ENCODE assay signal across 8 mouse cellular contexts in genomic region chr5:117119777-117120488, GRCm38 (mm10). TPM values are rescaled to one million over a fixed set of nuclear protein-coding genes. Genes with fewer than 3 reads are reported as not detected.
DNase-seq lines count a peak whose midpoint lies in the region; ATAC-seq lines count a peak whose summit lies in the region.

TSS of gene Taok3 (plus strand) at chr5:117120129.

- DNase-seq in MEL-GATA-1-ER (ENCODE audit: extremely low read depth, low read depth) = peak; percentile 97
- peak; percentile 99 for DNase-seq in cerebellum, adult 8-10 months
- peak; percentile 99 for DNase-seq in forelimb bud, embryonic 11.5 days (ENCODE audit: low read depth, low spot score)
- peak; percentile 97 for DNase-seq in layer of hippocampus, adult 9-10 months (ENCODE audit: low spot score)
- DNase-seq in ovary, postnatal 10 days (ENCODE audit: low spot score) = peak; percentile 96
- DNase-seq in thymus, postnatal 10 days (ENCODE audit: low spot score in 2 of 2) = peak; percentile 97 to 98

- no peaks in the 10 kb centered on the region for H3K9me3 ChIP-seq in lung, embryonic 16.5 days (ENCODE audit: control insufficient read depth, low read length)

- under 1% methylated on average over 73 of the region's 74 CpGs for WGBS in lung, embryonic 16.5 days

- H3K4me1 ChIP-seq in lung, embryonic 16.5 days (replicated peaks; ENCODE audit: control insufficient read depth, insufficient read depth, low read length) = peaks cover 17% of the 10 kb centered on the region; the same call in 1 of the 2 replicates

- H3K27ac ChIP-seq in lung, embryonic 16.5 days (ENCODE audit: low read length) = peak within 1 kb of the TSS; percentile 57; the same call in 1 of the 2 replicates

- H3K27me3 ChIP-seq in lung, embryonic 16.5 days (ENCODE audit: control insufficient read depth, insufficient read depth, low read depth, low read length) = no peaks in the 10 kb centered on the region

- H3K36me3 ChIP-seq in lung, embryonic 16.5 days (ENCODE audit: control insufficient read depth, insufficient read depth, low read length) = no peaks in the 10 kb centered on the region

- peak within 1 kb of the TSS; percentile 78 for H3K9ac ChIP-seq in lung, embryonic 16.5 days (ENCODE audit: low read length)

- H3K4me2 ChIP-seq in lung, embryonic 16.5 days (ENCODE audit: low read depth, low read length) = peak within 1 kb of the TSS; percentile 89

- peak; percentile 82 to 87 for ATAC-seq in hematopoietic stem cell, adult 5-6 weeks (replicated peaks in 1 of 2; ENCODE audit: insufficient read depth in 1 of 2, low FRiP score in 2 of 2, low TSS enrichment in 1 of 2, low read depth in 1 of 2, poor library complexity in 2 of 2, severe bottlenecking in 2 of 2)
- ATAC-seq in lung, embryonic 16.5 days (ENCODE audit: low read depth) = peak; percentile 91

- H3K4me3 ChIP-seq in lung, embryonic 16.5 days (ENCODE audit: low read length) = peak within 1 kb of the TSS; percentile 80

RNA-seq across cellular contexts. Expression of gene Taok3, which starts in this region (rescaled TPM):
- total RNA-seq in hematopoietic stem cell, adult 5-6 weeks (2017) = 63.8 and 70.4 TPM in 2 replicates
- polyA plus RNA-seq in lung, embryonic 16.5 days (2015; fragmentation: Nextera tagmentation; extraction: Ambion mirVana) = 33.5 and 37.1 TPM in 2 replicates

Comparison
In these comparisons a context has a peak if more than half of its experiments do, and no peak if none do; other contexts are left out.
1. Peak in every context shown above with its lines: DNase-seq, ATAC-seq, H3K4me3 ChIP-seq and H3K27ac ChIP-seq.